Mouse (Mus musculus) hindbrain, postnatal 0 days (tissue): ENCODE data around the gene Nyx. TPM values are rescaled to one million over a fixed set of nuclear protein-coding genes. Genes with fewer than 3 reads are reported as not detected.

Source experiments
- ATAC-seq: fragments of 200-750 bp; cut with Nextera tagmentation; 2 replicates; pipeline ENCODE4 v1.8.0; 2017; ENCODE audit warnings: mild to moderate bottlenecking, moderate TSS enrichment, moderate library complexity
- DNase-seq: peaks from one replicate; pipeline ENCODE4 v3.0.0-alpha.2; 2015; ENCODE audit warnings: low spot score
- H3K27ac ChIP-seq: fragments of 300-500 bp; sonication (generic); 2 replicates; pipeline ENCODE4 v1.5.1; 2014; ENCODE audit warnings: mild to moderate bottlenecking
- H3K27me3 ChIP-seq: fragments of 300-500 bp; sonication (generic); 2 replicates; pipeline ENCODE4 v1.6.1; 2014; ENCODE audit warnings: low read length, mixed read lengths; ENCODE audit not compliant: insufficient read depth
- H3K36me3 ChIP-seq: fragments of 300-500 bp; sonication (generic); 2 replicates; pipeline ENCODE4 v1.6.1; 2014; ENCODE audit warnings: low read length, mixed read lengths; ENCODE audit not compliant: insufficient read depth
- H3K4me1 ChIP-seq: fragments of 300-500 bp; sonication (generic); 2 replicates; pipeline ENCODE4 v1.6.1; 2014; ENCODE audit warnings: antibody characterized with exemption, low read length, mixed read lengths; ENCODE audit not compliant: insufficient read depth
- H3K4me2 ChIP-seq: fragments of 300-500 bp; sonication (generic); 2 replicates; pipeline ENCODE4 v1.6.1; 2014; ENCODE audit warnings: low read depth, mild to moderate bottlenecking, low read length, moderate library complexity, mixed read lengths
- H3K4me3 ChIP-seq: fragments of 300-500 bp; sonication (generic); 2 replicates; pipeline ENCODE4 v1.5.1; 2014; ENCODE audit warnings: low read length
- H3K9ac ChIP-seq: fragments of 300-500 bp; sonication (generic); replicated peaks from 2 replicates; pipeline ENCODE4 v1.6.1; 2014; ENCODE audit warnings: mild to moderate bottlenecking, low read length, moderate library complexity, mixed read lengths
- H3K9me3 ChIP-seq: fragments of 300-500 bp; sonication (generic); 2 replicates; pipeline ENCODE4 v1.6.1; 2016; ENCODE audit warnings: low read length, mixed read lengths
- CTCF ChIP-seq: IDR thresholded peaks from 2 replicates; pipeline ENCODE4 v1.5.1; 2016; ENCODE audit warnings: antibody characterized with exemption, control low read depth, low read depth
- WGBS: fragments of 180-500 bp; shearing (Covaris S2); extraction: QIAGEN DNeasy Blood & Tissue Kit; methylation state at CpG from one replicate; pipeline ENCODE4 v1.1.7; 2014; 5-methylcytosine and 5-hydroxymethylcytosine counted together
- polyA plus RNA-seq: library from polyadenylated mRNA; unstranded; fragments of >200 nt; fragmentation: Nextera tagmentation; extraction: Ambion mirVana; gene quantifications from 2 replicates; pipeline ENCODE4 v1.2.1, GENCODE M21; 2015
- total RNA-seq: library from RNA; depleted of rRNA; stranded (reverse); fragments of >200 nt; gene quantifications from 2 replicates; pipeline ENCODE4 v1.2.3, GENCODE M21; 2014; rRNA removed

Gene Nyx
- total and polyA plus RNA-seq, 2 experiments from 2014 or later, result 0.15 to 0.37 TPM

- Histone ChIP-seq H3K4me1 (no peaks in the 10 kb centered on the region), H3K4me2 (no peak overlapping the region), H3K9ac (no peak overlapping the region), H3K27me3 (no peaks in the 10 kb centered on the region), H3K36me3 (no peaks in the 10 kb centered on the region), H3K9me3 (no peaks in the 10 kb centered on the region), H3K4me3 (no peak overlapping the region), H3K27ac (no peak overlapping the region)
- TF ChIP-seq CTCF, result no peak
- ATAC-seq, result no peak
- 74% methylated on average over 8 of the region's 8 CpGs for WGBS
- DNase-seq, result no peak
Measured at GRCm38 (mm10) chrX:13521288-13521687, 55.4 kb downstream of the Nyx start.

Other genes with a start within 250 kb of the Nyx start
- 92.2 and 103 TPM in 2 replicates for gene Ddx3x, start 185.1 kb upstream of the Nyx start, total RNA-seq
- gene Ddx3x, start 185.1 kb upstream of the Nyx start, polyA plus RNA-seq, result 91.7 and 110 TPM in 2 replicates
- gene Gpr34, start 166.0 kb downstream of the Nyx start, total RNA-seq, result 2.4 and 4.2 TPM in 2 replicates
- gene Gpr34, start 166.0 kb downstream of the Nyx start, polyA plus RNA-seq, result 5.4 and 7.1 TPM in 2 replicates
- not detected in 2 replicates for gene Gpr82, start 195.3 kb downstream of the Nyx start, total RNA-seq
- 0.36 and 0.40 TPM in 2 replicates for gene Gpr82, start 195.3 kb downstream of the Nyx start, polyA plus RNA-seq